Comparison of ENCODE assay signal across 20 mouse cellular contexts in the genomic region with DNA sequence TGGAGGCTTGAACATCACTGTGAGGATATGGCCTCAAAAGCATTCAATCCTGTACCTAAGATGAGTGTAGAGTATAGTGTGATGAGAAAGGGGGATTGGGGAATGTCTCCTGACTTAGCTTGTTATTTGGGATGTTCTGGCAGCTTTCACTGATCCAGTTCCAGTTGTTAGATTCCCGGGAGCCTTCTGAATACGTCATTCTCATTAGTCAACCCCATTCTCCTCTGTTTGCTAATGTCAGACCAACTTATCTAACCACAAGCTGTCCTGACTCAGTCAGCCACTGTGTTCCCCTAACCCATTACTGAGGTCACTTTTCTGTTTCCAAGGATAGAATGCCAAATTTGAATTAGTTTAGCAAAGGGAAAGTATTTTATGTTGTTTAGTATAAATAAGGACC.
"Had no signal": no experiment of that assay in that cellular context is flagged by ENCODE, and none has a peak within 500 bp of the region (broad histone marks: within the 10 kb centered on the region; RNA-seq: fewer than 3 reads in every experiment).

No protein-coding gene starts in this region.

- H3K27me3 ChIP-seq: heart, embryonic 12.5 days; hindbrain, embryonic 12.5 days; intestine, embryonic 15.5 days; limb, embryonic 12.5 days; liver, embryonic 13.5 days had no signal

- DNase-seq: gastrocnemius, postnatal 14 days; gastrocnemius, postnatal 36 days; heart, adult 11 months; heart, adult 2 months; heart, postnatal 10 days; heart, postnatal 4 days; kidney, adult 18-20 months; kidney, adult 8-10 months; kidney, postnatal 10 days; kidney, postnatal 25 days; kidney, postnatal 4 days; liver; liver, embryonic 13.5 days had no signal

- ATAC-seq: hindbrain, embryonic 16.5 days; inflammation-experienced regulatory T-cells, adult 6 months; intestine, embryonic 15.5 days; intestine, postnatal 0 days had no signal
